Mouse (Mus musculus) cortical plate, adult 2 months (tissue): ENCODE measurements at regions not wholly inside any gene's neighbourhood (a gene's known extent, or its start where the extent isn't known, plus 50 kb on each side); places are given as distances from the start of the nearest gene placed in this dataset.

Experiments
- CTCF ChIP-seq: fragments of 200-500 bp; IDR thresholded peaks from 2 replicates; pipeline ENCODE4 v1.5.1; 2011; ENCODE audit warnings: mild to moderate bottlenecking, control low read depth, low read length; ENCODE audit not compliant: insufficient read depth; ENCODE audit errors: extremely low read depth
- POLR2A ChIP-seq: fragments of 200-500 bp; IDR thresholded peaks from 2 replicates; pipeline ENCODE4 v1.6.1; 2011; ENCODE audit warnings: mild to moderate bottlenecking, low read length, control low read depth; ENCODE audit not compliant: insufficient read depth; ENCODE audit errors: extremely low read depth

- no peak for TF ChIP-seq POLR2A
- TF ChIP-seq CTCF: no peak
These were observed 1359.3 kb upstream of the A1bg start for GRCm38 (mm10) chr15:62282116-62282515.
